Mouse (Mus musculus): ENCODE data around the gene Mndal. TPM values are rescaled to one million over a fixed set of nuclear protein-coding genes. Genes with fewer than 3 reads are reported as not detected.

The Mndal gene
- polyA plus RNA-seq (2014; fragmentation: Illumina TruSeq; extraction: RNeasy Lipid Tissue Mini Kit (QIAGEN cat#74804); ENCODE audit: low read depth, low replicate concordance), result 38.8 TPM

DNA sequence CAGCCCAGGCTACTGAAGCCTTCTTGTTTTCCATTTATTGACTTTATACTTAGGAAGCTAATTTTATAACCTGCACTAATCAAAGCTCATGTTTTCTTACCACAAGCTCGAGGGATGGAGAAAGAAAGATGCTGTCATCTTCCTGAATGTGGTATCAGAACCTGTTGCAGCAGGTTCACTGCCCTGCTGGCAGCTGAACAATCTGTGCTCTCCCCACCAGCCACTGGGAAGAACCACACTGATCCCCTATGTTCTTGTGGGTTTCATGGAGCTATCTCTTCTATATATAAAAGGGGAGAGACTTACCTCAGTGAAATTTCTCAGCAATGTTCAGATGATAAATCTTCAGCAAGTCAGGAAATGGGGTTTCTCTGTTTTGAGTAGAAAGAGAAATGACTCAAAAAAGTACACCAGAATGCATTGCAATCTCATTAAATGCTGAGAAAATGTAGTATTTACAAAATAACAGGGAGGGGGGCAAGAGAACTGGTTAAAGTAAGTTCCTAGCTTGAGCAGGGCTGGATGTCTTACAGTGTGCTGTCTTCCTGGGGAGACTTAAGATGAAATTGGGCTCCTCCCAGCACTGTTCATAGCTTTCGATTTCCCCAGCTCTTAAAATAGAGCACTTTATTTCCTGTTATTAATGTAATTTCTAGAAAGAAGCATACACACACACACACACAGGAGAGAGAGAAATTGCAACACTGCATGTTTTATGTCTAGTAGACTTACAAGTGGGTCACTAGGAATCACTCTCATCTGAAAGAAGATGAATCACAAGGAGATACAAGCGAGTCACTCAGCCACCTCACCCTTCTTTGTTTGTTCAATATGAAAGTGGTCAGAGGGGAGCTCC lies at the start of gene Mndal, which contains the start of gene Ifi203:
Mndal (minus strand) TSS at position 568 of the 856 bp plus-strand sequence.
Ifi203 (minus strand) TSS at position 749 of the 856 bp plus-strand sequence.

DNA sequence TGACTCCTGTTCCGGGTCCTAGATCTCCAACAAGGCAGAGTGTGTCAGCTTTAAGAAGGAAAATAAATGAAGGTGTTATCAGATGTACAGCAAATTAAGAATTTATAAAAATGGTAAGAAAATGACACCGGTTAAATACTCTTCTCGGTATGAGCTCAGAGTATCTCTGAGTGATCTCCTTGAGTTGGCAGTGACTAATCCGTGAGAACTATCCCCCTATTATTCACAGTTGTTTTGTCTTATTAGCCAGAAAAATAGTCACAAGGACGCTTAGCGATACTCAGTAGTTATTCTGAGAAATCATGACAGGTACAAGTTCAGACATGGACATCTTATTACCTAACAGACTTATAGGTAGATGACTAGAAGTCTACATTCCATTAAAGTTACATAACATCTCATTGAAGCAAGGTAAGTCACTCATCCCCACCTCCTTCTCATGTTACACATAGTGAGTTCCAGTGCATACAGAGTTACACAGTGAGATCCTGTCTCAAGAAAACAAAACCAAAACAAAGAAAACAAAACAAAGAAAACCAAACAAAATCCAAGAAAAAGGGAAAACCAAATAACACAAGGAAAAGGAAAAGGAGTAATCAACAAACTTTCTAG lies 40.5 kb upstream of the Mndal start, which contains the start of gene Ifi202b:
Ifi202b (minus strand) TSS at position 51 of the 612 bp plus-strand sequence.

DNA sequence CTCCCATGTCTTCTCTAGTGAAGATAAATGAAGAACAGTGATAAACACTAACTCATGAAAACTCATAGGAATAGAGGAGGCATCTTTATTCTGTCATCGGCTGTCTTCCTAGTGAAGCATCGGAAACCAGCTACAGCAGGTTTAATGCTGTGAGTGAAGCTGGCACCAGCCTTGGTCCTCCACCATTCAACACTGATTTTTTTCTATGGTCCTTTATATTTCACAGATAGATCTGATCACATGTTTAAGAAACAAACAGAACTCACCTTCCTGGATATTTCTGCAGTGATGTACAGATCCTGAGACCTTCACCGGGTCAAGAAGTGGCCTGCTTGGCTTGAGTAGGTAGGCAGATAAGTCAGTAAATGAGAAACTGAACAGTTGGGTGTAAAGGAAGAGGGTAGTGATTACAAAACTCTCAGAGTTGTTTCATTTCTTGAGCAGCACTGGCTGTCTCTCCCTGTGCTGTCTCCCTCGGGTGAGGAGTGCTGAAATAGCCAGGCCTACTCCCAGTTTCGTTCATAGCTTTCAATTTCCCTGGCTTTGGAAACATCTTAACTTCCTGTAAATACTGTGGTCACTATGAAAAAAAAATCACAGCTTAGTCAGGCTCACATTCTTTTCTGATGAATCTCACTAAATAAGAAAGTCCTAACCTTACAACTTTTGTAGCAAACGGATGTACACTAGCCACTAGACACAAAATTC lies 29.6 kb downstream of the Mndal start, which contains the start of gene Ifi211:
Ifi211 (minus strand) TSS at position 499 of the 708 bp plus-strand sequence.

Other genes starting within 250 kb of the Mndal start
- 6.6 TPM for gene Ifi207, start 200.7 kb downstream of the Mndal start, polyA plus RNA-seq (2014; fragmentation: Illumina TruSeq; extraction: RNeasy Lipid Tissue Mini Kit (QIAGEN cat#74804); ENCODE audit: low read depth, low replicate concordance)
- gene Ifi204, start 175.5 kb downstream of the Mndal start, polyA plus RNA-seq (2014; fragmentation: Illumina TruSeq; extraction: RNeasy Lipid Tissue Mini Kit (QIAGEN cat#74804); ENCODE audit: low read depth, low replicate concordance), result 4.3 TPM
- gene Ifi211, start 29.4 kb downstream of the Mndal start, polyA plus RNA-seq (2014; fragmentation: Illumina TruSeq; extraction: RNeasy Lipid Tissue Mini Kit (QIAGEN cat#74804); ENCODE audit: low read depth, low replicate concordance), result 4.5 TPM
- 27.9 TPM for gene Ifi203, start 181 bp upstream of the Mndal start, polyA plus RNA-seq (2014; fragmentation: Illumina TruSeq; extraction: RNeasy Lipid Tissue Mini Kit (QIAGEN cat#74804); ENCODE audit: low read depth, low replicate concordance)
- not detected for gene Ifi202b, start 40.3 kb upstream of the Mndal start, polyA plus RNA-seq (2014; fragmentation: Illumina TruSeq; extraction: RNeasy Lipid Tissue Mini Kit (QIAGEN cat#74804); ENCODE audit: low read depth, low replicate concordance)
- 8.1 TPM for gene Ifi205, start 89.3 kb upstream of the Mndal start, polyA plus RNA-seq (2014; fragmentation: Illumina TruSeq; extraction: RNeasy Lipid Tissue Mini Kit (QIAGEN cat#74804); ENCODE audit: low read depth, low replicate concordance)
- gene Olfr433, start 98.2 kb upstream of the Mndal start, polyA plus RNA-seq (2014; fragmentation: Illumina TruSeq; extraction: RNeasy Lipid Tissue Mini Kit (QIAGEN cat#74804); ENCODE audit: low read depth, low replicate concordance), result not detected
- not detected for gene Olfr432, start 106.7 kb upstream of the Mndal start, polyA plus RNA-seq (2014; fragmentation: Illumina TruSeq; extraction: RNeasy Lipid Tissue Mini Kit (QIAGEN cat#74804); ENCODE audit: low read depth, low replicate concordance)
- gene Olfr430, start 124.1 kb upstream of the Mndal start, polyA plus RNA-seq (2014; fragmentation: Illumina TruSeq; extraction: RNeasy Lipid Tissue Mini Kit (QIAGEN cat#74804); ENCODE audit: low read depth, low replicate concordance), result not detected
- not detected for gene Olfr429, start 141.8 kb upstream of the Mndal start, polyA plus RNA-seq (2014; fragmentation: Illumina TruSeq; extraction: RNeasy Lipid Tissue Mini Kit (QIAGEN cat#74804); ENCODE audit: low read depth, low replicate concordance)
- not detected for gene Olfr427, start 154.4 kb upstream of the Mndal start, polyA plus RNA-seq (2014; fragmentation: Illumina TruSeq; extraction: RNeasy Lipid Tissue Mini Kit (QIAGEN cat#74804); ENCODE audit: low read depth, low replicate concordance)
- gene Olfr231, start 178.7 kb upstream of the Mndal start, polyA plus RNA-seq (2014; fragmentation: Illumina TruSeq; extraction: RNeasy Lipid Tissue Mini Kit (QIAGEN cat#74804); ENCODE audit: low read depth, low replicate concordance), result not detected
- gene Olfr424, start 189.0 kb upstream of the Mndal start, polyA plus RNA-seq (2014; fragmentation: Illumina TruSeq; extraction: RNeasy Lipid Tissue Mini Kit (QIAGEN cat#74804); ENCODE audit: low read depth, low replicate concordance), result not detected
- gene Olfr420, start 213.1 kb upstream of the Mndal start, polyA plus RNA-seq (2014; fragmentation: Illumina TruSeq; extraction: RNeasy Lipid Tissue Mini Kit (QIAGEN cat#74804); ENCODE audit: low read depth, low replicate concordance), result not detected
- 9.6 TPM for gene Spta1, start 230.3 kb upstream of the Mndal start, polyA plus RNA-seq (2014; fragmentation: Illumina TruSeq; extraction: RNeasy Lipid Tissue Mini Kit (QIAGEN cat#74804); ENCODE audit: low read depth, low replicate concordance)

Data from heart, adult 10 weeks (tissue).